In the genomic region with DNA sequence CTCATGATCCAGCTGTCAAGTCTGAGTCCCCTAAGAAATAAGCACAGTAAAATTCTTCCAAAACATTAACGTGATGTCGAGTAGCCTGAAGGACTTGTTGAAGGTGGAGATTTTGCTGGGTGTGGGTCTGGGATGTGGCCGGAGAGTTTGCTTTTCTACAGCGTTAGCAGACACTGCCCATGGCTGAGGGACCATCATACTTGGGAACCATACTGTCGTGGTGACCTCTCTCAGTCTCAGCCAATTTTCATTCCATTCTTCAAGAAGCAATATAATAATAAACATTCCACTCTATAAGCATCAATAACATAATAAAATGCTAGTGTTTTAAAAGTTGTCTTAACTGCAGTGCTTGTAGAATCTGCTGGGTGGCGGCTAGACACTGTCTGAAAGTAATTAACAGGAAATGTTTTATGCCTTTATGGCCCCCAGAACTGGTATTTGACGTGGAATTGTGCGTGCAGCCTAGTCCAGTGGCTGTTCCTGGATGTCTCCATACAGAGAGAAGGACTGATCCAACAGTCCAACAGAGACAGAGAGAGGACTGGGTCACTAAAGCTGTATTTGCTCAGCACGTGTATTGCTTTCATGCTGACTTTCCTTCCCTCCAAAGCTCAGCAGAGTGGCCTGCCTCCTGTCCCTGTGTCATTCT, we compare ENCODE assay signal across 24 mouse cellular contexts. TPM values are rescaled to one million over a fixed set of nuclear protein-coding genes. Genes with fewer than 3 reads are reported as not detected.
DNase-seq lines count a peak whose midpoint lies in the region; ATAC-seq and TF ChIP-seq lines count a peak whose summit lies in the region.
"Had no signal": no experiment of that assay in that cellular context is flagged by ENCODE, and none has a peak within 500 bp of the region (broad histone marks: within the 10 kb centered on the region; RNA-seq: fewer than 3 reads in every experiment).

No protein-coding gene starts in this region.

- ATAC-seq in midbrain, embryonic 11.5 days (ENCODE audit: low FRiP score), result no peak
- no peak for ATAC-seq in midbrain, embryonic 13.5 days
- peak; percentile 96 for ATAC-seq in intestine, embryonic 16.5 days
- no peak for ATAC-seq in stomach, postnatal 0 days (ENCODE audit: low FRiP score, low TSS enrichment)
- ATAC-seq: forebrain, embryonic 14.5 days; forebrain, embryonic 16.5 days had no signal

- no peak overlapping the region for H3K4me3 ChIP-seq in midbrain, embryonic 11.5 days (ENCODE audit: low read depth, low read length)
- no peak overlapping the region for H3K4me3 ChIP-seq in midbrain, embryonic 13.5 days (replicated peaks)
- H3K4me3 ChIP-seq in intestine, embryonic 16.5 days (ENCODE audit: low read length), result no peak overlapping the region
- no peak overlapping the region for H3K4me3 ChIP-seq in stomach, postnatal 0 days (ENCODE audit: low read depth, low read length)
- H3K4me3 ChIP-seq: embryonic facial prominence, embryonic 13.5 days; embryonic facial prominence, embryonic 15.5 days; erythroblast, embryonic 14.5 days had no signal

- no peak for TF ChIP-seq CTCF in stomach, postnatal 0 days (IDR thresholded peaks at IDR 0.05; ENCODE audit: low read depth)

- no peak overlapping the region for H3K4me2 ChIP-seq in midbrain, embryonic 11.5 days
- H3K4me2 ChIP-seq in midbrain, embryonic 13.5 days (replicated peaks), result no peak overlapping the region
- no peak overlapping the region for H3K4me2 ChIP-seq in intestine, embryonic 16.5 days (ENCODE audit: low read depth, low read length)
- H3K4me2 ChIP-seq in stomach, postnatal 0 days (replicated peaks; ENCODE audit: low read depth), result no peak overlapping the region
- H3K4me2 ChIP-seq: embryonic facial prominence, embryonic 13.5 days; embryonic facial prominence, embryonic 15.5 days had no signal

- no peak for TF ChIP-seq EP300 in stomach, postnatal 0 days (optimal IDR thresholded peaks at IDR 0.05)

- H3K4me1 ChIP-seq in midbrain, embryonic 11.5 days (ENCODE audit: control insufficient read depth, insufficient read depth, low read length), result no peaks in the 10 kb centered on the region
- H3K4me1 ChIP-seq in midbrain, embryonic 13.5 days (replicated peaks), result no peaks in the 10 kb centered on the region
- H3K4me1 ChIP-seq in intestine, embryonic 16.5 days (ENCODE audit: control insufficient read depth, insufficient read depth, low read length), result no peaks in the 10 kb centered on the region
- no peaks in the 10 kb centered on the region for H3K4me1 ChIP-seq in stomach, postnatal 0 days (replicated peaks; ENCODE audit: control insufficient read depth, insufficient read depth)
- H3K4me1 ChIP-seq: embryonic facial prominence, embryonic 13.5 days had no signal

- peak; percentile 28 for DNase-seq in midbrain, embryonic 11.5 days (ENCODE audit: low spot score, missing footprints)
- no peak for DNase-seq in stomach, postnatal 0 days (ENCODE audit: low spot score)
- no peak for DNase-seq in frontal cortex, postnatal 10 days (ENCODE audit: low spot score in 2 of 2)
- DNase-seq in retina, embryonic 14.5 days (ENCODE audit: low spot score), result no peak
- DNase-seq: adrenal gland, adult 2 months; adrenal gland, postnatal 10 days; adrenal gland, postnatal 25 days; cerebellum, adult 11 months; cerebellum, adult 18-20 months; cerebellum, adult 8-10 months; cerebellum, adult 9-11 months; cerebellum, postnatal 14 days; cerebellum, postnatal 36 days; embryo, embryonic 11 days had no signal

- H3K27ac ChIP-seq in midbrain, embryonic 11.5 days (ENCODE audit: low read depth, low read length), result no peak overlapping the region
- H3K27ac ChIP-seq in midbrain, embryonic 13.5 days, result no peak overlapping the region
- H3K27ac ChIP-seq in intestine, embryonic 16.5 days (ENCODE audit: low read length), result peak overlapping the region; percentile 33; the same call in 1 of the 2 replicates
- H3K27ac ChIP-seq in stomach, postnatal 0 days (replicated peaks), result 0 out of 2 replicates have a peak overlapping the region, but pooled peaks have one; percentile 40
- H3K27ac ChIP-seq: embryonic facial prominence, embryonic 13.5 days; embryonic facial prominence, embryonic 15.5 days had no signal

- H3K36me3 ChIP-seq in midbrain, embryonic 11.5 days (ENCODE audit: control insufficient read depth, insufficient read depth, low read length), result no peaks in the 10 kb centered on the region
- H3K36me3 ChIP-seq in midbrain, embryonic 13.5 days, result no peaks in the 10 kb centered on the region
- no peaks in the 10 kb centered on the region for H3K36me3 ChIP-seq in intestine, embryonic 16.5 days (ENCODE audit: control insufficient read depth, insufficient read depth, low read length)
- no peaks in the 10 kb centered on the region for H3K36me3 ChIP-seq in stomach, postnatal 0 days (ENCODE audit: control insufficient read depth, insufficient read depth, low read length)
- H3K36me3 ChIP-seq: embryonic facial prominence, embryonic 13.5 days; embryonic facial prominence, embryonic 15.5 days had no signal

- no peaks in the 10 kb centered on the region for H3K27me3 ChIP-seq in midbrain, embryonic 11.5 days (ENCODE audit: control insufficient read depth, insufficient read depth, low read length)
- no peaks in the 10 kb centered on the region for H3K27me3 ChIP-seq in midbrain, embryonic 13.5 days
- no peaks in the 10 kb centered on the region for H3K27me3 ChIP-seq in intestine, embryonic 16.5 days (replicated peaks; ENCODE audit: control insufficient read depth, insufficient read depth, low read length)
- H3K27me3 ChIP-seq in stomach, postnatal 0 days (ENCODE audit: control insufficient read depth, insufficient read depth, low read length), result no peaks in the 10 kb centered on the region
- H3K27me3 ChIP-seq: embryonic facial prominence, embryonic 13.5 days; embryonic facial prominence, embryonic 15.5 days had no signal

- H3K9me3 ChIP-seq in midbrain, embryonic 11.5 days (ENCODE audit: control insufficient read depth, low read length), result no peaks in the 10 kb centered on the region
- H3K9me3 ChIP-seq in midbrain, embryonic 13.5 days, result no peaks in the 10 kb centered on the region
- no peaks in the 10 kb centered on the region for H3K9me3 ChIP-seq in intestine, embryonic 16.5 days (ENCODE audit: control insufficient read depth, low read length)
- H3K9me3 ChIP-seq in stomach, postnatal 0 days (ENCODE audit: control insufficient read depth, low read length), result no peaks in the 10 kb centered on the region
- H3K9me3 ChIP-seq: embryonic facial prominence, embryonic 13.5 days; embryonic facial prominence, embryonic 15.5 days had no signal

- WGBS in midbrain, embryonic 11.5 days, result 77% methylated on average over 9 of the region's 9 CpGs
- 82% methylated on average over 9 of the region's 9 CpGs for WGBS in midbrain, embryonic 13.5 days
- 38% methylated on average over 9 of the region's 9 CpGs for WGBS in intestine, embryonic 16.5 days
- 49% methylated on average over 9 of the region's 9 CpGs for WGBS in stomach, postnatal 0 days

- no peak overlapping the region for H3K9ac ChIP-seq in midbrain, embryonic 11.5 days (ENCODE audit: low read length)
- H3K9ac ChIP-seq in midbrain, embryonic 13.5 days (replicated peaks), result no peak overlapping the region
- no peak overlapping the region for H3K9ac ChIP-seq in intestine, embryonic 16.5 days (ENCODE audit: low read depth, low read length)
- H3K9ac ChIP-seq in stomach, postnatal 0 days (ENCODE audit: low read length), result no peak overlapping the region
- H3K9ac ChIP-seq: embryonic facial prominence, embryonic 13.5 days; embryonic facial prominence, embryonic 15.5 days had no signal

RNA-seq across cellular contexts. Expression of gene Dhrs9, which starts 15.5 kb away (rescaled TPM):
- polyA plus RNA-seq in midbrain, embryonic 11.5 days (2014; fragmentation: Nextera tagmentation; extraction: Ambion mirVana), result not detected in 2 replicates
- not detected in 2 replicates for polyA plus RNA-seq in midbrain, embryonic 13.5 days (2015; fragmentation: Nextera tagmentation; extraction: Ambion mirVana)
- polyA plus RNA-seq in intestine, embryonic 16.5 days (2015; fragmentation: Nextera tagmentation; extraction: Ambion mirVana), result 0.43 TPM in 2 replicates
- 5.1 and 5.8 TPM in 2 replicates for polyA plus RNA-seq in stomach, postnatal 0 days (2015; fragmentation: Nextera tagmentation; extraction: Ambion mirVana)
- polyA plus RNA-seq: brain, embryonic 14.5 days; embryonic facial prominence, embryonic 11.5 days; embryonic facial prominence, embryonic 13.5 days; erythroblast, embryonic 14.5 days; forebrain, embryonic 11.5 days; forebrain, embryonic 14.5 days; forebrain, embryonic 16.5 days had no signal

RNA-seq across cellular contexts. Expression of gene Abcb11, which starts 53.3 kb away (rescaled TPM):
- polyA plus RNA-seq in midbrain, embryonic 11.5 days (2014; fragmentation: Nextera tagmentation; extraction: Ambion mirVana), result 0.03 TPM in 1 of 2 replicates, not detected in the other
- polyA plus RNA-seq in midbrain, embryonic 13.5 days (2015; fragmentation: Nextera tagmentation; extraction: Ambion mirVana), result not detected in 2 replicates
- 4.0 and 11.4 TPM in 2 replicates for polyA plus RNA-seq in intestine, embryonic 16.5 days (2015; fragmentation: Nextera tagmentation; extraction: Ambion mirVana)
- 0.96 and 1.4 TPM in 2 replicates for polyA plus RNA-seq in stomach, postnatal 0 days (2015; fragmentation: Nextera tagmentation; extraction: Ambion mirVana)
- polyA plus RNA-seq: adrenal gland, adult 2 months; embryonic facial prominence, embryonic 11.5 days; embryonic facial prominence, embryonic 13.5 days; erythroblast, embryonic 14.5 days; forebrain, embryonic 11.5 days had no signal

Comparison
In these comparisons a context has a peak if more than half of its experiments do, and no peak if none do; other contexts are left out.
1. H3K27ac ChIP-seq: peak in intestine, embryonic 16.5 days (single experiment) and stomach, postnatal 0 days (single experiment); none in midbrain, embryonic 11.5 days (single experiment) and midbrain, embryonic 13.5 days (single experiment).